Mouse (Mus musculus): ENCODE results near the gene Arid3c. TPM values are rescaled to one million over a fixed set of nuclear protein-coding genes. Genes with fewer than 3 reads are reported as not detected.

Arid3c gene
- total RNA-seq, 1 experiment: not detected

DNA sequence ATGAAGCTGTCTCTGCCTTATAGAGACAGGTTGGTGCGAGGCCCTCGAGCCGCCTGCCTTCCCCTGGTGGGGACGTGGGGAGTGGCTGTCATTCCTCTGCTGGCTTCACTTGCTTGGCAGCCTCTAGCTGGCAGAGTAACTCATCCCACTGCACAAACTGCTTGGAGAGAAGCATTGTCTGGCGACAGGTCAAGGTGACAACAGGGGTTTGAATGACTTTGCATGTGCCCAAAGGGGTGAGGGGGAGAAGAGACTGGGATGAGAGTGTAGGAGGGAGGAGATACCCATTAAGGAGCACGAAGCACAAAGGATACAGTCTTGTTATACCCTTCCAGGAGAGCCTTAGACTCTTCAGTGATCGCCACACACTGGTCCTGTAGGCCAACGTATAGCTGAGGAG, 15.9 kb downstream of the Arid3c start:
- in situ Hi-C loops (cut with MboI; ENCODE audit: low sequenced_read_pairs in 2 of 2, unreplicated experiment in 2 of 2): loop anchor here in 1 of 2 experiments (25.0 kb wide), 1 partner anchor 153 kb away; the partner anchor contains the start of genes Dnaic1 and Fam219a
- no peak overlapping the region for H3K9ac ChIP-seq (ENCODE audit: insufficient read depth, low read depth, low read length, poor library complexity, severe bottlenecking)
- no peak overlapping the region for H3K4me3 ChIP-seq (ENCODE audit: insufficient read depth in 1 of 2, low read depth in 1 of 2, low read length in 2 of 2, poor library complexity in 1 of 2, severe bottlenecking in 1 of 2)
- no peak overlapping the region for H3K27ac ChIP-seq (ENCODE audit: insufficient read depth, low read depth, low read length, poor library complexity, severe bottlenecking)
- no peak for TF ChIP-seq CHD2 (IDR thresholded peaks at IDR 0.05; ENCODE audit: low read depth, low read length)
- no peak for TF ChIP-seq MAFK (IDR thresholded peaks at IDR 0.05; ENCODE audit: insufficient read depth, low read depth, low read length)
- TF ChIP-seq ZNF384 (IDR thresholded peaks at IDR 0.05; ENCODE audit: low read depth, low read length): no peak
- TF ChIP-seq ZC3H11A (IDR thresholded peaks at IDR 0.05; ENCODE audit: borderline replicate concordance, low read depth, low read length): no peak
- TF ChIP-seq HCFC1 (IDR thresholded peaks at IDR 0.05; ENCODE audit: borderline replicate concordance, insufficient read depth, low read length): no peak
- no peaks in the 10 kb centered on the region for H3K9me3 ChIP-seq (ENCODE audit: control insufficient read depth, insufficient read depth, low read depth, low read length)
- peaks cover 2 to 5% of the 10 kb centered on the region in 2 experiments; a peak in 1 of 4 replicates for H3K4me1 ChIP-seq (ENCODE audit: control insufficient read depth in 2 of 2, insufficient read depth in 2 of 2, low read length in 2 of 2, poor library complexity in 1 of 2)
- peaks cover 21% of the 10 kb centered on the region; the same call in 1 of the 2 replicates for H3K36me3 ChIP-seq (ENCODE audit: control insufficient read depth, insufficient read depth, low read length, poor library complexity, severe bottlenecking)
- DNase-seq (ENCODE audit: low read depth, low spot score): no peak

DNA sequence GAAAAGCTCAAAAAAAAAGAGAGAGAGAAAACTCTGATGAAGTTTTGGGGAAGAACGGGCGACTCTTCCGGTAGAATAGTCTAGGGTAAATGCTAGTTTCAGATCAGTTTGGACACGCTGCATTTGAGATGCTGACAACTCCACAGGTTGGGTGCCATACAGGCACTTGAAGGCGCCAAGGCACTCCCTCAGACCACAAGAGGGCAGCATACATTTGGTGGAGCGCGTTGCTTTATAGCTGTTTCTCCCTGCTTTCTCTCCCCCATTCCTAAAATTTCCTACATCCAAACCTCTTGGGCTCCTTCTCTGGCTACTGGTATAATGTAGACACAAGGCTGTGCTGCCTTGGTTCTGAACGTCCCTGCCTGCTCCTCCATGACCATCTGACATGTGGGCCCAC, 16.7 kb downstream of the Arid3c start:
- Histone ChIP-seq H3K9ac (ENCODE audit: insufficient read depth, low read depth, low read length, poor library complexity, severe bottlenecking) (no peak overlapping the region), H3K9me3 (ENCODE audit: control insufficient read depth, insufficient read depth, low read depth, low read length) (no peaks in the 10 kb centered on the region), H3K36me3 (ENCODE audit: control insufficient read depth, insufficient read depth, low read length, poor library complexity, severe bottlenecking) (peaks cover 17% of the 10 kb centered on the region; the same call in 1 of the 2 replicates), H3K4me1 (ENCODE audit: control insufficient read depth in 2 of 2, insufficient read depth in 2 of 2, low read length in 2 of 2, poor library complexity in 1 of 2) (peaks cover 2 to 5% of the 10 kb centered on the region in 2 experiments; a peak in 1 of 4 replicates), H3K27ac (ENCODE audit: insufficient read depth, low read depth, low read length, poor library complexity, severe bottlenecking) (no peak overlapping the region), H3K4me3 (ENCODE audit: insufficient read depth in 1 of 2, low read depth in 1 of 2, low read length in 2 of 2, poor library complexity in 1 of 2, severe bottlenecking in 1 of 2) (peak overlapping the region in 1 of 2 experiments; percentile 11; a peak in 1 of 4 replicates)
- TF ChIP-seq HCFC1 (IDR thresholded peaks at IDR 0.05; ENCODE audit: borderline replicate concordance, insufficient read depth, low read length) (no peak), ZC3H11A (IDR thresholded peaks at IDR 0.05; ENCODE audit: borderline replicate concordance, low read depth, low read length) (no peak), CHD2 (IDR thresholded peaks at IDR 0.05; ENCODE audit: low read depth, low read length) (no peak), ZNF384 (IDR thresholded peaks at IDR 0.05; ENCODE audit: low read depth, low read length) (no peak), MAFK (IDR thresholded peaks at IDR 0.05; ENCODE audit: insufficient read depth, low read depth, low read length) (no peak)
- no peak for DNase-seq (ENCODE audit: low read depth, low spot score)
- in situ Hi-C loops (cut with MboI; ENCODE audit: low sequenced_read_pairs in 2 of 2, unreplicated experiment in 2 of 2): loop anchor here in 1 of 2 experiments (25.0 kb wide), 1 partner anchor 152 kb away; the partner anchor contains the start of genes Dnaic1 and Fam219a

- peak; percentile 67 for DNase-seq (ENCODE audit: low read depth, low spot score)
- TF ChIP-seq HCFC1 (IDR thresholded peaks at IDR 0.05; ENCODE audit: borderline replicate concordance, insufficient read depth, low read length) (no peak), ZNF384 (IDR thresholded peaks at IDR 0.05; ENCODE audit: low read depth, low read length) (no peak), ZC3H11A (IDR thresholded peaks at IDR 0.05; ENCODE audit: borderline replicate concordance, low read depth, low read length) (no peak), MAFK (IDR thresholded peaks at IDR 0.05; ENCODE audit: insufficient read depth, low read depth, low read length) (no peak)
- H3K9ac ChIP-seq (ENCODE audit: insufficient read depth, low read depth, low read length, poor library complexity, severe bottlenecking): peak within 1 kb of the TSS; percentile 82
- H3K4me3 ChIP-seq (ENCODE audit: insufficient read depth in 1 of 2, low read depth in 1 of 2, low read length in 2 of 2, poor library complexity in 1 of 2, severe bottlenecking in 1 of 2): peak within 1 kb of the TSS; percentile 68 to 100
- H3K9me3 ChIP-seq (ENCODE audit: control insufficient read depth, insufficient read depth, low read depth, low read length): no peaks in the 10 kb centered on the region
- H3K36me3 ChIP-seq (ENCODE audit: control insufficient read depth, insufficient read depth, low read length, poor library complexity, severe bottlenecking): peaks cover 17% of the 10 kb centered on the region; the same call in 1 of the 2 replicates
- 0 out of 2 replicates have a peak within 1 kb of the TSS, but pooled peaks have one; percentile 1 for H3K27ac ChIP-seq (ENCODE audit: insufficient read depth, low read depth, low read length, poor library complexity, severe bottlenecking)
- in situ Hi-C loops (cut with MboI; ENCODE audit: low sequenced_read_pairs in 2 of 2, unreplicated experiment in 2 of 2): loop anchor here in 1 of 2 experiments (25.0 kb wide), 1 partner anchor 151 kb away; the partner anchor contains the start of genes Dnaic1 and Fam219a
- H3K4me1 ChIP-seq (ENCODE audit: control insufficient read depth in 2 of 2, insufficient read depth in 2 of 2, low read length in 2 of 2, poor library complexity in 1 of 2): peaks cover 2 to 5% of the 10 kb centered on the region in 2 experiments; a peak in 1 of 4 replicates
Observed at GRCm38 (mm10) chr4:41713197-41714067, 17.5 kb downstream of the Arid3c start, which contains the start of gene Rpp25l. TSS of gene Rpp25l (minus strand) at chr4:41713534.

GRCm38 (mm10) chr4:41712421-41713196, 18.3 kb downstream of the Arid3c start:
- no peak for DNase-seq (ENCODE audit: low read depth, low spot score)
- Histone ChIP-seq H3K9me3 (ENCODE audit: control insufficient read depth, insufficient read depth, low read depth, low read length) (no peaks in the 10 kb centered on the region), H3K9ac (ENCODE audit: insufficient read depth, low read depth, low read length, poor library complexity, severe bottlenecking) (peak overlapping the region; percentile 82), H3K4me3 (ENCODE audit: insufficient read depth in 1 of 2, low read depth in 1 of 2, low read length in 2 of 2, poor library complexity in 1 of 2, severe bottlenecking in 1 of 2) (peak overlapping the region; percentile 68 to 100), H3K4me1 (ENCODE audit: control insufficient read depth in 2 of 2, insufficient read depth in 2 of 2, low read length in 2 of 2, poor library complexity in 1 of 2) (peaks cover 2 to 5% of the 10 kb centered on the region in 2 experiments; a peak in 1 of 4 replicates), H3K36me3 (ENCODE audit: control insufficient read depth, insufficient read depth, low read length, poor library complexity, severe bottlenecking) (peaks cover 17% of the 10 kb centered on the region; the same call in 1 of the 2 replicates), H3K27ac (ENCODE audit: insufficient read depth, low read depth, low read length, poor library complexity, severe bottlenecking) (0 out of 2 replicates have a peak overlapping the region, but pooled peaks have one; percentile 1)
- TF ChIP-seq CHD2 (IDR thresholded peaks at IDR 0.05; ENCODE audit: low read depth, low read length): no peak
- no peak for TF ChIP-seq ZC3H11A (IDR thresholded peaks at IDR 0.05; ENCODE audit: borderline replicate concordance, low read depth, low read length)
- no peak for TF ChIP-seq HCFC1 (IDR thresholded peaks at IDR 0.05; ENCODE audit: borderline replicate concordance, insufficient read depth, low read length)
- no peak for TF ChIP-seq MAFK (IDR thresholded peaks at IDR 0.05; ENCODE audit: insufficient read depth, low read depth, low read length)
- no peak for TF ChIP-seq ZNF384 (IDR thresholded peaks at IDR 0.05; ENCODE audit: low read depth, low read length)
- in situ Hi-C loops (cut with MboI; ENCODE audit: low sequenced_read_pairs in 2 of 2, unreplicated experiment in 2 of 2): loop anchor here in 1 of 2 experiments (25.0 kb wide), 1 partner anchor 150 kb away; the partner anchor contains the start of genes Dnaic1 and Fam219a

Data from ES-E14 (cell line).